Mouse (Mus musculus): ENCODE data around the gene Khdc4.

GRCm38 (mm10) chr3:88762401-88762831 is 76.8 kb downstream of the Khdc4 start:
- no peak for TF ChIP-seq CTCF (conservative IDR thresholded peaks at IDR 0.05; ENCODE audit: low read length)
- no peak for TF ChIP-seq POU5F1 (IDR thresholded peaks at IDR 0.05; ENCODE audit: borderline replicate concordance, low read length)
- TF ChIP-seq NANOG (IDR thresholded peaks at IDR 0.05; ENCODE audit: borderline replicate concordance, low read length) = no peak
